Mouse (Mus musculus): ENCODE measurements around the gene Tma7. TPM values are rescaled to one million over a fixed set of nuclear protein-coding genes. Genes with fewer than 3 reads are reported as not detected.
A peak's percentile ranks its signal among the peaks of the same experiment; 100 is the strongest.

Tma7 gene
- polyA plus RNA-seq, 1 experiment from 2014 or later, result 328 TPM

DNA sequence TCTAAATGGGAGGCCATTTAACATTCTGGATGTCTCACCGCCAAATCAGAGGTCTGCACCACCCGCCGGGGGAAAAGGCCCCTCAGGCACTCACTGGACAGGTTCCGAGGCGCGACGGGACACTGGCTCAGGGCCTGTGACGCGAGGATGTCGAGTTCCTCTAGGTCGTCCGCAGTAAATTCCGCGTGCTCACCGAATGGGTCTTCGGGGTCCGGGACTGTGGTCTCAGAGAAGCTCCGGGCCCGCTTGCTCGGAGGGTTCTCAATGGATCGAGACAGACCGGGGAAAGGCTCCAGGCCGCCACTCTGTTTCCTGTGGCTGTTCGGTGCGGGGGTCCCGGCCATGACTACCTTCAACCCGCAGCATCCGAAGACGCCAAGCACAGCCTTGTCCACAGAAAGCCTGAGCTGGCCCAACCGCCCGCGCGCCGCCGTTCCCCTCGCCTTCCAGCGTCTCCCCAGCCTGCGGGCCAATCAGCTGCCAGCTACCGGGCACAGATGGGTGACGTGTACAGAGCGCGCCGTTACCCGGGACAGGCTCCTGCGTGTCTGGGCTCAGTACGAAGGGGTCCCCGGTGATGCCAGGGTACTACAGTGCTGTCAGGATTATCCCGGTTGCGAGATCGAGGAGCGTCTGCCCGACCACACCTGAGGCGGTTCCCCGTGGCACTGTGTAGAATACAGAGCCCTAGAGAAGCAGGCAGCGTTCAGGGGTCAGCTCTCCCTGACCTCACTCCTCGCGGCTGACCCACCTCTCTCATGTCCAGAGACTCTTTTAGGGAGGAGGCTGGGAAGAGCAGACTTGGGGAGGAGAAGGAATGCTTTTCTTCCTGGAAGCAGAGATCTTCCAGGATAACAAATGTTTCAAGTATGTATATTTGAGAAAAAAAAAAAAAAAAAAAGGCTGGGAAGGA lies 8.5 kb downstream of the Tma7 start, which contains the start of gene Atrip:
Gene Atrip (minus strand): TSS at position 464 of the 913 bp plus-strand sequence.
- WGBS (ENCODE audit: insufficient replicate concordance), result under 1% methylated on average over 57 of the region's 57 CpGs

DNA sequence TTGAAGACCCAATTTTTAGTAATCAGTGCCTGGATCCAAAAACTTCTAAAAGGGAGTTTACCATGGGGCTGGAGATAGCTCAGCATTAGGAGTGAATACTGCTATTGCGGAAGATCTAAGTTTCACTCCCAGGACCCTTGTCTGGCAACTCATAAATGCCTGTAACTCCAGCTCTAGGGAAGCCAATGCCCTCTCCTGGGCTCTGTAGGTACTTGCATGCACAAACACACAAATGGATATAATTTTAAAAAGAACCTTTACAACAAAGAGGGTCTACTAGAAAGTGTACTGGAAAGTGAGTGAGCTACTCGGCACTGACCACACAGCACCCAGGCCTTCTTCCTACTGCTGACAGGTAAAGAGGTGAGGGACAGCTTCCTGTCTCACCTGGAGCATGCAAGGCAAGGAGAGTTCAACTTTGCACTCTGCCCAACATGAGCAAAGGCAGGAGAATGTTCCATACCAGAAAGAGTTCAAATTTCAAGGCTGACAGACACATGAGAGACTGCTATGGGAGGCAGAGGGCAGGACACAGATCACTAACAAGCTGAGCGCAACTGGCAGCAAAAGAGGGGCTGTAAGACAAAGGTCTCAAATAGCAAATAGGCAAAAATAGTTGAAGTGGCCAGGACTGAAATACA lies 14.2 kb downstream of the Tma7 start:
- no peak for ATAC-seq (ENCODE audit: insufficient read depth)
- H3K9me3 ChIP-seq (replicated peaks), result no peaks in the 10 kb centered on the region
- no peak overlapping the region for H3K9ac ChIP-seq
- no peak overlapping the region for H3K27ac ChIP-seq (replicated peaks)
- no peaks in the 10 kb centered on the region for H3K27me3 ChIP-seq
- peaks cover 84% of the 10 kb centered on the region for H3K36me3 ChIP-seq (replicated peaks)
- no peak overlapping the region for H3K4me3 ChIP-seq (replicated peaks)
- H3K4me2 ChIP-seq, result no peak overlapping the region
- peaks cover 12% of the 10 kb centered on the region for H3K4me1 ChIP-seq (replicated peaks)
- WGBS (ENCODE audit: insufficient replicate concordance), result 86% methylated on average over 3 of the region's 3 CpGs

More for the DNA sequence above, 8.5 kb downstream of the Tma7 start, which contains the start of gene Atrip:
- Histone ChIP-seq H3K9ac (peak within 1 kb of the TSS; percentile 89), H3K27ac (replicated peaks) (peak within 1 kb of the TSS; percentile 77), H3K4me2 (peak within 1 kb of the TSS; percentile 94), H3K27me3 (no peaks in the 10 kb centered on the region), H3K4me3 (replicated peaks) (peak within 1 kb of the TSS; percentile 88), H3K9me3 (replicated peaks) (no peaks in the 10 kb centered on the region), H3K36me3 (replicated peaks) (peaks cover 36% of the 10 kb centered on the region), H3K4me1 (replicated peaks) (peaks cover 29% of the 10 kb centered on the region)
- ATAC-seq (ENCODE audit: insufficient read depth), result peak; percentile 96

DNA sequence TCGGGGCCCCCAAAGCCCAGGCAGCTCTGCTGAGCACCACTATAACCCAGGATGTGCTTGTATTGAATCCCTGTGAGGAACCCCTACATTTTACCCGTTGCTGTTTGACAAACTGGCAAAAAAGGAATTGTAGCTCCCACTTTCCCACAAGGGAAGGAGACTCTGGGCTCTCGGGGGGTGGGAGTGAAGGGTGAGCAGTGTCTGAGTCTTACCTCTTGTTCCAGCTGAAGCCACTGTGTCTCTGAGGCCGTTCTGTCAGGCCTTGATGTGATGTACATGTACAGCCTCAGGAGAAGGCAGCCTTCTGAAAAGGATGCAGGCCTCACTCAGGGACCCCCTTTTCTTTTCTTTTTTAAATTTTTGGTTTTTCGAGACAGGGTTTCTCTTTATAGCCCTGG lies 21.5 kb downstream of the Tma7 start:
- no peaks in the 10 kb centered on the region for H3K27me3 ChIP-seq
- no peak overlapping the region for H3K4me2 ChIP-seq
- H3K9me3 ChIP-seq (replicated peaks), result no peaks in the 10 kb centered on the region
- no peak overlapping the region for H3K9ac ChIP-seq
- no peak overlapping the region for H3K4me3 ChIP-seq (replicated peaks)
- H3K27ac ChIP-seq (replicated peaks), result no peak overlapping the region
- peaks cover 58% of the 10 kb centered on the region for H3K36me3 ChIP-seq (replicated peaks)
- ATAC-seq (ENCODE audit: insufficient read depth), result no peak
- H3K4me1 ChIP-seq (replicated peaks), result peaks cover 27% of the 10 kb centered on the region
- WGBS (ENCODE audit: insufficient replicate concordance), result 70% methylated on average over 5 of the region's 5 CpGs

DNA sequence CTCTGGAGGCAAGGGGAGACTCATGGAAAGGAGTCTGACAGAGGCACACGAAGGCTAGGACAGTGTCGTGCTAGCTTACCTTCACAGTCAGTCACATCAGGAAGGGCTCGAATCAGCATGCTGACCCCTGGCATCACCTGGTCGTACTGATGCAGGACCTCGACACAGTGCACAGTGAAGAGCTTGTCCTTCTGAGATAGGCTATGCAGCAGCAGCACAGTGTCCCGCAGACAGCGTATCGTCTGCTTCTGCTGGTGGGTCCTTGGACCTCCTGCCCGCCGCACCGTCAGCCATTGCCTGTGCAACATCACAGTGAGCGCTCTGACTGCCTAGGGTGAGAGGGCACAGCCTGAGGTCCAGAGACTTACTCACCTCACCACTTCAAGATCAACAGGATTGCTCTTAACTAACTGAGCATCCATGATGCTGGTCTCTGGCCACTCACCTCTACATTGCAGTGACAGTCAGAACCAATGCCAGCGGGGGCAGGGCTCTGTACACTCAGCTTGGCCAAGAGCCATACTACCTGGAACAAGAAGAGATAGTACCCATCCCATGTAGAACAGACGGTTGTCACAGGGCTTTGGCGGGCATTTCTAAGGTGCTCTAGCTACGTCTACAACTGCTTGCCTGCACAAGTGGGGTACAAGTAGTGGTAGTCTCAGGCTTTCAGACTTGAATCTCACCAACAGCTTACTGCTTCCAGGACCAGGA lies 22.0 kb downstream of the Tma7 start:
- Histone ChIP-seq H3K9ac (no peak overlapping the region), H3K27me3 (no peaks in the 10 kb centered on the region), H3K27ac (replicated peaks) (no peak overlapping the region), H3K4me1 (replicated peaks) (peaks cover 33% of the 10 kb centered on the region), H3K4me2 (peak overlapping the region; percentile 88; the same call in 1 of the 2 replicates), H3K36me3 (replicated peaks) (peaks cover 52% of the 10 kb centered on the region), H3K4me3 (replicated peaks) (no peak overlapping the region), H3K9me3 (replicated peaks) (no peaks in the 10 kb centered on the region)
- no peak for ATAC-seq (ENCODE audit: insufficient read depth)
- WGBS (ENCODE audit: insufficient replicate concordance), result 86% methylated on average over 16 of the region's 16 CpGs

DNA sequence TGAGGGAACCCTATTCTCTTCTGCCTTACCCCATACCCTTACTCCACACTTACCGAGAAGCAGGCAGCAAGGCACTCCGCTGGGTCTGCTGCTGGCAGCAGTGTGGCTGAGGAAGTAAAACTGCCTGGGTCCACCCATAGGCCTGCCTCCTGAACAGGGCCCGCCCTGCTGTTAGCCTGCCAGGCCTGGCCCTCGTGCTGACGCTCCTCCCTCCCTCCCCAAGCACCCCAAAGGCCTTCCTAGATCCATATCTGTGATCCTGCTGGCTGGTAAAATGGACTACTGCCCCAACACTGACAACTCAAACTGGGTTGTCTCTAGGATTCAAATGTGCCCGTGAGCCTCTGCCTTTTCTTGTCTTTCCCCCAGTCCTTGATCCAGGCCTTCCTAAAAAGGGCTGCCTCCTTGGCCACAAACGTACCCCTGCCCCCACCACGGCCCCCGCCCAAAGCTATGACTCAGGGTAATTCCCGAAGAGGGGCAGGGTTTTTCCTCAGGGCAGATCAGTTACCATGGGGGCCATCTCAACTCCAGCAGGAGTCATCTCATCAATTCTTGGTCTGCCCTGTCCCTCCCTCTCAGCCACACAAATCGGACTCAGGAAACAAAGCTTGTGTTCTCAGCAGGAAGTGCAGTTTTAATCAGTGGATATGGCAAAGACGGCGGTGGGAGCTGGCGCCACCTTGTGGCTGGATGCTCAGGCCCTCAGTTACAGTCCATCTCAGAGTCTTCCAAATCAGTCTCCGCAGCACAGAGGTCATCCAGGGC lies 23.1 kb downstream of the Tma7 start, which contains the start of gene Trex1:
Gene Trex1 (minus strand): TSS at position 599 of the 768 bp plus-strand sequence.
- no peaks in the 10 kb centered on the region for H3K27me3 ChIP-seq
- H3K9me3 ChIP-seq (replicated peaks), result no peaks in the 10 kb centered on the region
- ATAC-seq (ENCODE audit: insufficient read depth), result peak; percentile 96
- peaks cover 42% of the 10 kb centered on the region for H3K36me3 ChIP-seq (replicated peaks)
- peaks cover 43% of the 10 kb centered on the region for H3K4me1 ChIP-seq (replicated peaks)
- peak within 1 kb of the TSS; percentile 83 for H3K27ac ChIP-seq (replicated peaks)
- 5% methylated on average over 15 of the region's 15 CpGs for WGBS (ENCODE audit: insufficient replicate concordance)
- peak within 1 kb of the TSS; percentile 59 for H3K4me3 ChIP-seq (replicated peaks)
- peak within 1 kb of the TSS; percentile 58 for H3K9ac ChIP-seq
- H3K4me2 ChIP-seq, result peak within 1 kb of the TSS; percentile 88

DNA sequence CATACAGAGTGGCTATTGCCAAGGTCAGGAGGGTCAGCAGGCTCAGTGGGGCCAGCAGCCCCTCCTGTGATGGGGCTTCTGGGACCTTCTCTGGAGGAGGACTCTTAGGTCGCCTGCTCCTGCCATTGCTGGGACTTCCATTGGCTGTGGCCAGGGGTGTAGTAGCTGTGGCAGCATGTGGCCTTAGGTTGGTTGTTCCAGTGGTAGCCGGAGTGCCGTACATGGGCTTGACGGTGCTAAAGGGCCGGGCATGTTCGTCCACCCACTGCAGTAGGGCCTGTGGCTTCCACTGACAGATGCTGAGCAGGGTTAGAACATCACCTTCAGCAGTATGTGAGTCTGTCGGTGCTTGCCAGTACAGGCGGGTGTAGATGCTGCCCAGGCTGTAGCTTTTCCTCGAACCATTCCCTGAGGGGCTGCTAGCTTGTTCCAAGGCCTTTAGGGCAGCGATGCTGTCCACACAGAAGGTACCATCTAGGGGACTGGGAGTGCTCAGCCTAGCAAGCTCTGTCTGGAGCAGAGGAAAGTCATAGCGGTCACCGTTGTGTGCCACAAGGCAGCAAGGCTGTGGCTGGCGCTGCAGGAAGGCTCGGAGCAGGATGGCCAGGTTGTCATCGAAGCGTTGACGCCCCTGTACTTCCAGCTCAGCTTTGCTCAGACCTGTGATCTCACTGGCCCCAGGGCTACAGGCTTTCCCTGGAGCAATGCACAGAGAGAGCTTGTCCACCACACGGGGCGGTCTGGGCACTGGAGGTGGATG lies 24.2 kb downstream of the Tma7 start:
- no peaks in the 10 kb centered on the region for H3K27me3 ChIP-seq
- peak overlapping the region; percentile 88 for H3K4me2 ChIP-seq
- H3K9ac ChIP-seq, result peak overlapping the region; percentile 46
- peak overlapping the region; percentile 83 for H3K27ac ChIP-seq (replicated peaks)
- peaks cover 31% of the 10 kb centered on the region for H3K36me3 ChIP-seq (replicated peaks)
- no peak for ATAC-seq (ENCODE audit: insufficient read depth)
- peak overlapping the region; percentile 59 for H3K4me3 ChIP-seq (replicated peaks)
- H3K9me3 ChIP-seq (replicated peaks), result no peaks in the 10 kb centered on the region
- 86% methylated on average over 19 of the region's 19 CpGs for WGBS (ENCODE audit: insufficient replicate concordance)
- H3K4me1 ChIP-seq (replicated peaks), result peaks cover 49% of the 10 kb centered on the region

DNA sequence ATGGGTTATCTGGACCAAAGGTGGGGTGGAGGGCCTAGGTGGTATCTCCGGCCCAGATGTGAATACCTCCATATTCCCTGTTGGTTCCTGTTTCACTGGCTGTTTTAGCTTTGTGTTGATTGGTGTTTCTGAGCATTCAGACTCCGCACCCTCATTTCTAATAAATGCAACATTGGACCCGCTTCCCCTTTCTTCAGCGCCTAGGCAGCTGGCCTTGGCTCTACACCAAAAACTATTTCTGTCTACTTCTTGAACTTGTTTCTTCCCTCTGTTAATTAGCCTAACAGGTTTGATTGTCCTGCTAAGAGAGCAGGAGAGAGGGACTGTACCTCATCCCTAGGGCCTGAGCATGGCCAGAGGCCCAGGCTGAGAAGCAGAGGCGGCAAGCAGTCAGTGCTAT lies 24.8 kb downstream of the Tma7 start:
- Histone ChIP-seq H3K36me3 (replicated peaks) (peaks cover 25% of the 10 kb centered on the region), H3K27me3 (no peaks in the 10 kb centered on the region), H3K9ac (no peak overlapping the region), H3K9me3 (replicated peaks) (no peaks in the 10 kb centered on the region), H3K4me3 (replicated peaks) (peak overlapping the region; percentile 14; the same call in 1 of the 2 replicates), H3K4me1 (replicated peaks) (peaks cover 49% of the 10 kb centered on the region), H3K27ac (replicated peaks) (peak overlapping the region; percentile 35; the same call in 1 of the 2 replicates), H3K4me2 (peak overlapping the region; percentile 88)
- ATAC-seq (ENCODE audit: insufficient read depth), result no peak
- WGBS (ENCODE audit: insufficient replicate concordance), result 81% methylated on average over 5 of the region's 5 CpGs

- no peak overlapping the region for H3K27ac ChIP-seq (replicated peaks)
- no peak for ATAC-seq (ENCODE audit: insufficient read depth)
- no peaks in the 10 kb centered on the region for H3K27me3 ChIP-seq
- peaks cover 49% of the 10 kb centered on the region for H3K4me1 ChIP-seq (replicated peaks)
- no peak overlapping the region; the same call in 1 of the 2 replicates for H3K4me2 ChIP-seq
- H3K36me3 ChIP-seq (replicated peaks), result peaks cover 25% of the 10 kb centered on the region
- 77% methylated on average over 4 of the region's 4 CpGs for WGBS (ENCODE audit: insufficient replicate concordance)
- no peak overlapping the region for H3K9ac ChIP-seq
- no peak overlapping the region for H3K4me3 ChIP-seq (replicated peaks)
- no peaks in the 10 kb centered on the region for H3K9me3 ChIP-seq (replicated peaks)
Observed at GRCm38 (mm10) chr9:109056916-109057315, 25.5 kb downstream of the Tma7 start.

GRCm38 (mm10) chr9:109056081-109056690 lies 26.2 kb downstream of the Tma7 start:
- WGBS (ENCODE audit: insufficient replicate concordance), result 77% methylated on average over 17 of the region's 17 CpGs
- no peaks in the 10 kb centered on the region for H3K9me3 ChIP-seq (replicated peaks)
- no peak overlapping the region for H3K4me3 ChIP-seq (replicated peaks)
- H3K4me1 ChIP-seq (replicated peaks), result peaks cover 49% of the 10 kb centered on the region
- no peak for ATAC-seq (ENCODE audit: insufficient read depth)
- peaks cover 25% of the 10 kb centered on the region for H3K36me3 ChIP-seq (replicated peaks)
- H3K9ac ChIP-seq, result no peak overlapping the region
- no peak overlapping the region for H3K4me2 ChIP-seq
- H3K27ac ChIP-seq (replicated peaks), result no peak overlapping the region
- no peaks in the 10 kb centered on the region for H3K27me3 ChIP-seq

All from liver, embryonic 15.5 days (tissue).